Mouse (Mus musculus): ENCODE measurements around the gene Mllt1. TPM values are rescaled to one million over a fixed set of nuclear protein-coding genes. Genes with fewer than 3 reads are reported as not detected.

Mllt1 gene
- total and polyA plus RNA-seq, 2 experiments from 2014 or later, result 52.0 to 131 TPM

DNA sequence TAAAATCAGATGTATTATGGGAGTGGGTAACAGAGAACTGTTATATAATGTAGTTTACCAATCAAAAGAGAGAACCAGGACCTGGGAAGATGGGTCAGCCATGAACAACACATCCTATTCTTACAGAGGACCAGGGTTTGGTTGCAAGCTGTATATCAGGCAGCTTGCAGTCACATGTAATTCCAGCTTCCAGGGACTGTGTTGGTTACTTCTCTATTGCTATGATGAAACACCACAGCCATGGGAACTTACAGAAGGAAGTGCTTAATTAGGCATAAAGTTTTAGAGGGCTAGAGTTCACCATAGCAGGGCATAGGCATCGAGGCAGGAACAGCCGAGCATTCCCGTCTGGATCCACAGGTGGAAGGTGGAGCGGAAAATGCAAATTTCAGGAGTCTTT lies 3.5 kb upstream of the Mllt1 start:
- H3K27me3 ChIP-seq (ENCODE audit: insufficient read depth, low read length), result no peaks in the 10 kb centered on the region
- WGBS, result 91% methylated on average over 4 of the region's 4 CpGs
- no peak for DNase-seq (ENCODE audit: low spot score)
- no peak for ATAC-seq
- H3K4me3 ChIP-seq (ENCODE audit: low read length), result no peak overlapping the region
- H3K4me1 ChIP-seq (ENCODE audit: insufficient read depth, low read length), result peaks cover 10% of the 10 kb centered on the region
- H3K9ac ChIP-seq (replicated peaks; ENCODE audit: low read length), result no peak overlapping the region
- H3K9me3 ChIP-seq (ENCODE audit: low read length), result no peaks in the 10 kb centered on the region; the same call in 1 of the 2 replicates
- TF ChIP-seq CTCF (IDR thresholded peaks at IDR 0.05; ENCODE audit: low read depth), result no peak
- H3K4me2 ChIP-seq (ENCODE audit: low read depth, low read length), result no peak overlapping the region
- no peaks in the 10 kb centered on the region for H3K36me3 ChIP-seq (ENCODE audit: insufficient read depth, low read length)
- no peak overlapping the region for H3K27ac ChIP-seq

DNA sequence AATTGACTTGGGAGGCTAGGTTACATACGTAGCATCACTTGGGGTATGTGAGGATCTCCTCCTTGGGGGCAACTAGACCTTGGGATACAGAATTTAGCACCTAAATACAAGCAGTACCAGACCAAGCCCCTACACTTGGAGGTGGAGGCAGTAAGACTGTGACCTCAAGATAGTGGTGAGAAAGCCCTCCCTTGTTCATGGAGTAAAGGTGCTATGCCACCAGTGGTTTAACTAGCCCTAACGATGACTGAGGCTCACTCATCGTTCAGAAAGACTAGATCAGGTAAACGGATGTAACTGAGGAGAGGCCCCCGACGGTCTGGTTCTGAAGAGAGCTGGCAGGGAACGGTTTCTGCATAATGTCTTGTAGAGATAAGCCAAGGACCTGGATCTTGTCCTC lies 1.5 kb upstream of the Mllt1 start:
- no peak overlapping the region for H3K4me3 ChIP-seq (ENCODE audit: low read length)
- no peak overlapping the region for H3K4me2 ChIP-seq (ENCODE audit: low read depth, low read length)
- H3K36me3 ChIP-seq (ENCODE audit: insufficient read depth, low read length), result no peaks in the 10 kb centered on the region
- TF ChIP-seq CTCF (IDR thresholded peaks at IDR 0.05; ENCODE audit: low read depth), result no peak
- WGBS, result 94% methylated on average over 7 of the region's 7 CpGs
- ATAC-seq (no peak), DNase-seq (ENCODE audit: low spot score) (no peak)
- no peaks in the 10 kb centered on the region; the same call in 1 of the 2 replicates for H3K9me3 ChIP-seq (ENCODE audit: low read length)
- peaks cover 16% of the 10 kb centered on the region for H3K4me1 ChIP-seq (ENCODE audit: insufficient read depth, low read length)
- H3K27ac ChIP-seq, result no peak overlapping the region
- no peak overlapping the region for H3K9ac ChIP-seq (replicated peaks; ENCODE audit: low read length)
- H3K27me3 ChIP-seq (ENCODE audit: insufficient read depth, low read length), result no peaks in the 10 kb centered on the region

DNA sequence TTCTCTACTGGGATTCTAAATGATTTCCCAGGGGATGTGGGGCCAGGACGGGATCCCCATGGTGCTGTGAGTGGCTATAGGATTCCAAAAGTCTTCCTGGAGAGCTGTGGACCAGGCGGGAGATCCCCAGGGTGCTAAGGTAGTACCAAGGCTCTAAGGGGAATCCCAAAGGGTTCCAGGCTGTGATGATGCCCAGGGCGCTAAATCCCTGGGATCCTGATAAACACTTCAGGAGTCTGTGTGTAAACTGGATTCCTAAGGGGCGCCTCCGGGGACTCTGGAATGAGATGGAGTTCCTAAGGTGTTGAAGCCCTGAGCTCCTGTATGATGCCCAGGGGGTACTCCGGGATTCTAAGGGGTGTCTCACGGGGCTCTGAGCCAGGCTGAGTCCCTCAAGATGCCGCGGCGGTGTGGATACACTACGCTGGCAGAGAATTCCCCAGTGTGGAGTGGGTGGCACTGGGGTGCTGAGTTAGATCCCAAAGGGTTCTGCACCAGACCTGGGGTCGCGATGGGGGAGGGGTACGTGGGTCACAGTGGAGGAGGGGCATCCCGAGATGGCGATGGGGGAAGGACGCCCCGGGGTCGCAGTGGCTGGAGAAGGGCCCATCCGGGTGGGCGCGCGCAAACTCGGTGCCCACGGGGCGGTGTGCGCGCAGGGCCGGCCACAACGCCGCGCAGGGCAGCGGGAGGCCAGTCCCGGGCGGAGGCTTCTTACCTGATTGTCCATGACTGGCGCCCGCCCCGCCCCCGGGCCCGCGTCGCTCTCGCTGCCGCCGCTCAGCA lies 477 bp downstream of the Mllt1 start:
- peak overlapping the region; percentile 86 for H3K27ac ChIP-seq
- H3K4me3 ChIP-seq (ENCODE audit: low read length), result peak overlapping the region; percentile 91
- WGBS, result 2% methylated on average over 32 of the region's 45 CpGs
- no peaks in the 10 kb centered on the region for H3K9me3 ChIP-seq (ENCODE audit: low read length)
- H3K4me1 ChIP-seq (ENCODE audit: insufficient read depth, low read length), result peaks cover 16% of the 10 kb centered on the region
- ATAC-seq (peak; percentile 56; the same call in 1 of the 2 replicates), DNase-seq (ENCODE audit: low spot score) (peak; percentile 45)
- no peak for TF ChIP-seq CTCF (IDR thresholded peaks at IDR 0.05; ENCODE audit: low read depth)
- peak overlapping the region; percentile 90 for H3K4me2 ChIP-seq (ENCODE audit: low read depth, low read length)
- H3K27me3 ChIP-seq (ENCODE audit: insufficient read depth, low read length), result no peaks in the 10 kb centered on the region
- H3K36me3 ChIP-seq (ENCODE audit: insufficient read depth, low read length), result no peaks in the 10 kb centered on the region
- H3K9ac ChIP-seq (replicated peaks; ENCODE audit: low read length), result peak overlapping the region; percentile 93

DNA sequence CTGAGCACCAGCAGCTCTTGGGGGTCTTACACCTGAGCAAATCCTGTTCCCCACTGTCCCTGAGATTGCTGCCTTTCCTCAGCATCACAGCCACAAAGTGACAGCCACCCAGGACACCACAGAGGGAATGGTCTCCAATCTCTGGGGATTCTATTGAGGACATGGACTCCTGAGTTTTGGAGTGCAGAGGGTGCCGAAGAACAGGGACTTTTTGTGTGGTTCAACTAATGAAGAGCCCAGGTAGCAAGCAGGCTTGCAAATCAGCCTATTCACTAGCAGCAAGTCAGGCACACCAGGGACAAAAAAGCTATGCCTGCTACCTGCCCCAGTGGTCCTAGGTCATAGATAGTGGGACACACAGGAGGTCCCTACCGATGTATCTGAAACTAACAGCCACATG lies 1.8 kb downstream of the Mllt1 start:
- 90% methylated on average over 2 of the region's 2 CpGs for WGBS
- H3K27ac ChIP-seq, result no peak overlapping the region
- no peak for TF ChIP-seq CTCF (IDR thresholded peaks at IDR 0.05; ENCODE audit: low read depth)
- H3K4me3 ChIP-seq (ENCODE audit: low read length), result no peak overlapping the region
- H3K4me1 ChIP-seq (ENCODE audit: insufficient read depth, low read length), result peaks cover 16% of the 10 kb centered on the region
- H3K9ac ChIP-seq (replicated peaks; ENCODE audit: low read length), result 0 out of 2 replicates have a peak overlapping the region, but pooled peaks have one; percentile 17
- H3K27me3 ChIP-seq (ENCODE audit: insufficient read depth, low read length), result no peaks in the 10 kb centered on the region
- ATAC-seq (no peak), DNase-seq (ENCODE audit: low spot score) (no peak)
- no peaks in the 10 kb centered on the region for H3K9me3 ChIP-seq (ENCODE audit: low read length)
- H3K36me3 ChIP-seq (ENCODE audit: insufficient read depth, low read length), result no peaks in the 10 kb centered on the region
- peak overlapping the region; percentile 90; the same call in 1 of the 2 replicates for H3K4me2 ChIP-seq (ENCODE audit: low read depth, low read length)

DNA sequence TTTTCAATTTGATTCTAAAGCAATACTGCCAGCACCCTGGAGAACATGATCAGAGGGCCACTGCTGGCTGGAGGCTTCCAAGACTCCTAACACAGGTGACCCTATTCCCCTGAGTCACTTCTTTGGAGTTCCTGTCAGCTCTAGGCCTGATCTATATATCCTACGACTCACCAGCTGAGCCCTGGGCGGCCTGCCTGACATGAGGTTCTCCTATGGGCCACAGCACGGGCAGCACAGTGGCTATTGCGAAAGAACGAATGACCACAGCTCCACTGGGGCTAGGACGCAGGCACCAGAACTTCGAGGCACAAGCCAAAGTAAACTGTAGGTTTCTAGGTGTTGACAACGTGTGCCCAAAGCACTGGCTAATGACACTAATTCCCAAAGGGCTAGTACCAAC lies 5.2 kb downstream of the Mllt1 start:
- H3K4me2 ChIP-seq (ENCODE audit: low read depth, low read length), result no peak overlapping the region
- DNase-seq (ENCODE audit: low spot score), result no peak
- no peak for ATAC-seq
- no peak for TF ChIP-seq CTCF (IDR thresholded peaks at IDR 0.05; ENCODE audit: low read depth)
- H3K9me3 ChIP-seq (ENCODE audit: low read length), result no peaks in the 10 kb centered on the region
- H3K36me3 ChIP-seq (ENCODE audit: insufficient read depth, low read length), result peaks cover 5% of the 10 kb centered on the region; the same call in 1 of the 2 replicates
- no peaks in the 10 kb centered on the region for H3K27me3 ChIP-seq (ENCODE audit: insufficient read depth, low read length)
- no peak overlapping the region for H3K9ac ChIP-seq (replicated peaks; ENCODE audit: low read length)
- peaks cover 16% of the 10 kb centered on the region for H3K4me1 ChIP-seq (ENCODE audit: insufficient read depth, low read length)
- H3K4me3 ChIP-seq (ENCODE audit: low read length), result no peak overlapping the region
- 80% methylated on average over 8 of the region's 8 CpGs for WGBS
- H3K27ac ChIP-seq, result no peak overlapping the region

DNA sequence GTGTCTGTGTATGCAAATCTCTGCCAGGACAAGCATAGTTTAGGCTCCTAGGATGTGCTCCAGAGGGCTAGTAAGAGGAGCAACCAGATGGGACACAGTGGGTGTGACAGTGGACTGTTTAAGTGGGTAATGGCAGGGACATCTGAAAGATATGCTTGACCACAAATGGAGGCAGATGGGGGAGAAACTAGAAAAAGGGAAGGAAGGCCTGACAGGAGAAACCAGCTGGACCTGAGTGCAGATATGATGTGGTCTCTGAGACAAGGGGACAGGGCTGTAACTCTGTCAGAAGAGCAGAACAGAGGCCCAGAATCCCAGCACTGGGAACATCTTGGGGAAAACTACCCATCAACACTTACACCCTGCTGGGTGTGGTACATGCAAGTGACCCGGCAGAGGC lies 5.7 kb downstream of the Mllt1 start:
- no peak overlapping the region for H3K4me3 ChIP-seq (ENCODE audit: low read length)
- H3K4me2 ChIP-seq (ENCODE audit: low read depth, low read length), result no peak overlapping the region
- ATAC-seq (no peak), DNase-seq (ENCODE audit: low spot score) (no peak)
- H3K4me1 ChIP-seq (ENCODE audit: insufficient read depth, low read length), result peaks cover 14% of the 10 kb centered on the region
- H3K36me3 ChIP-seq (ENCODE audit: insufficient read depth, low read length), result peaks cover 10% of the 10 kb centered on the region; the same call in 1 of the 2 replicates
- H3K9ac ChIP-seq (replicated peaks; ENCODE audit: low read length), result no peak overlapping the region
- no peaks in the 10 kb centered on the region for H3K27me3 ChIP-seq (ENCODE audit: insufficient read depth, low read length)
- H3K27ac ChIP-seq, result no peak overlapping the region
- 60% methylated on average over 1 of the region's 1 CpGs for WGBS
- no peaks in the 10 kb centered on the region for H3K9me3 ChIP-seq (ENCODE audit: low read length)
- TF ChIP-seq CTCF (IDR thresholded peaks at IDR 0.05; ENCODE audit: low read depth), result no peak

DNA sequence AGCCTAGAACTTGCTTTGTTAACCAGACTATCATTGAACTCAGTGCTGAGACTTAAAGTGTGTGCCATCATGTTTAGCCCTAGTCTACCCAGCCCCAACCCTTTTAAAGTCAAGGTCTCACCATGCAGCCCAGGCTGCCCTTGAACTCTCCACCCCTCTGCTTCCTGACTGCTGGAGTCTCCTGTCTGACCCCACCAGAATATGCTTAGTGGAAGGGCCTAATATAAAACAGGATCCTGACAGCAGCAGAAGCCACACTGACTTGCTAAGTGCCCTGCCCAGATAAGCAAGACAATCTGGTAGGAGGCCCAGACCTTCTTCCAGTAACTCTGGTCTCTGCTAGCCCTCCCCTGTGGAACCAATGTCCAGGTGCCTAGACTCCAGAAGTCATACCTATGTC lies 6.1 kb downstream of the Mllt1 start:
- no peak for ATAC-seq
- TF ChIP-seq CTCF (IDR thresholded peaks at IDR 0.05; ENCODE audit: low read depth), result no peak
- Histone ChIP-seq H3K4me3 (ENCODE audit: low read length) (no peak overlapping the region), H3K27ac (no peak overlapping the region), H3K4me1 (ENCODE audit: insufficient read depth, low read length) (peaks cover 10% of the 10 kb centered on the region), H3K4me2 (ENCODE audit: low read depth, low read length) (no peak overlapping the region), H3K9me3 (ENCODE audit: low read length) (no peaks in the 10 kb centered on the region), H3K36me3 (ENCODE audit: insufficient read depth, low read length) (peaks cover 10% of the 10 kb centered on the region; the same call in 1 of the 2 replicates), H3K9ac (replicated peaks; ENCODE audit: low read length) (no peak overlapping the region), H3K27me3 (ENCODE audit: insufficient read depth, low read length) (no peaks in the 10 kb centered on the region)
- no peak for DNase-seq (ENCODE audit: low spot score)

Measured in hindbrain, postnatal 0 days (tissue).